Mouse (Mus musculus): ENCODE results near the gene Rapgef5. TPM values are rescaled to one million over a fixed set of nuclear protein-coding genes. Genes with fewer than 3 reads are reported as not detected.
"Not testable (repeated sequence)": the region's sequence is repeated elsewhere in the genome, so short reads cannot be mapped to it uniquely, and the experiment has no call there.

The Rapgef5 gene
- polyA plus RNA-seq, 1 experiment from 2014 or later = 6.3 TPM

- H3K4me3 ChIP-seq = no peak overlapping the region
- 66% methylated on average over 1 of the region's 1 CpGs for WGBS
- H3K27ac ChIP-seq = no peak overlapping the region
- H3K36me3 ChIP-seq = no peaks in the 10 kb centered on the region
- DNase-seq (ENCODE audit: low spot score) = no peak
- H3K27me3 ChIP-seq (ENCODE audit: low read depth, poor library complexity, severe bottlenecking) = peaks cover 5% of the 10 kb centered on the region; the same call in 1 of the 2 replicates
- H3K9me3 ChIP-seq (replicated peaks) = no peaks in the 10 kb centered on the region
- peaks cover 2% of the 10 kb centered on the region; the same call in 1 of the 2 replicates for H3K4me1 ChIP-seq
Observed at GRCm38 (mm10) chr12:117783426-117783825, 267.1 kb downstream of the Rapgef5 start.

GRCm38 (mm10) chr12:117786621-117787020 lies 270.3 kb downstream of the Rapgef5 start:
- Histone ChIP-seq H3K4me3 (no peak overlapping the region), H3K27ac (no peak overlapping the region), H3K9me3 (replicated peaks) (no peaks in the 10 kb centered on the region), H3K27me3 (ENCODE audit: low read depth, poor library complexity, severe bottlenecking) (peaks cover 5% of the 10 kb centered on the region; the same call in 1 of the 2 replicates), H3K36me3 (no peaks in the 10 kb centered on the region), H3K4me1 (peaks cover 12% of the 10 kb centered on the region)
- 46% methylated on average over 6 of the region's 6 CpGs for WGBS
- no peak for DNase-seq (ENCODE audit: low spot score)

GRCm38 (mm10) chr12:117788513-117789011 lies 272.3 kb downstream of the Rapgef5 start:
- H3K27me3 ChIP-seq (ENCODE audit: low read depth, poor library complexity, severe bottlenecking) = peaks cover 5% of the 10 kb centered on the region; the same call in 1 of the 2 replicates
- peaks cover 12% of the 10 kb centered on the region for H3K4me1 ChIP-seq
- peak overlapping the region; percentile 75 for H3K27ac ChIP-seq
- no peaks in the 10 kb centered on the region for H3K36me3 ChIP-seq
- H3K9me3 ChIP-seq (replicated peaks) = no peaks in the 10 kb centered on the region
- WGBS = 15% methylated on average over 24 of the region's 24 CpGs
- peak overlapping the region; percentile 41 for H3K4me3 ChIP-seq
- peak; percentile 58 for DNase-seq (ENCODE audit: low spot score)

GRCm38 (mm10) chr12:117789017-117789416 lies 272.7 kb downstream of the Rapgef5 start:
- peaks cover 5% of the 10 kb centered on the region; the same call in 1 of the 2 replicates for H3K27me3 ChIP-seq (ENCODE audit: low read depth, poor library complexity, severe bottlenecking)
- H3K4me3 ChIP-seq = peak overlapping the region; percentile 41; the same call in 1 of the 2 replicates
- no peaks in the 10 kb centered on the region for H3K9me3 ChIP-seq (replicated peaks)
- no peaks in the 10 kb centered on the region for H3K36me3 ChIP-seq
- 30% methylated on average over 7 of the region's 7 CpGs for WGBS
- no peak for DNase-seq (ENCODE audit: low spot score)
- peaks cover 12% of the 10 kb centered on the region for H3K4me1 ChIP-seq
- peak overlapping the region; percentile 75 for H3K27ac ChIP-seq

GRCm38 (mm10) chr12:117795303-117795702 lies 279.0 kb downstream of the Rapgef5 start:
- 90% methylated on average over 4 of the region's 4 CpGs for whole genome bisulfite sequencing
- Histone ChIP-seq H3K4me1 (no peaks in the 10 kb centered on the region), H3K9me3 (replicated peaks) (no peaks in the 10 kb centered on the region), H3K4me3 (no peak overlapping the region), H3K27me3 (ENCODE audit: low read depth, poor library complexity, severe bottlenecking) (no peaks in the 10 kb centered on the region), H3K36me3 (no peaks in the 10 kb centered on the region), H3K27ac (no peak overlapping the region)
- DNase-seq (ENCODE audit: low spot score) = no peak

GRCm38 (mm10) chr12:117803989-117804388 lies 287.7 kb downstream of the Rapgef5 start, which contains the start of gene Cdca7l:
Gene Cdca7l (plus strand): TSS chr12:117804289.
- H3K36me3 ChIP-seq; H3K9me3 ChIP-seq (replicated peaks); H3K27ac ChIP-seq; H3K27me3 ChIP-seq (ENCODE audit: low read depth, poor library complexity, severe bottlenecking); DNase-seq (ENCODE audit: low spot score); H3K4me3 ChIP-seq: not testable (repeated sequence)
- peaks cover 25% of the 10 kb centered on the region for H3K4me1 ChIP-seq
- 78% methylated on average over 1 of the region's 6 CpGs for WGBS

GRCm38 (mm10) chr12:117805576-117805975 lies 289.3 kb downstream of the Rapgef5 start:
- WGBS = 88% methylated on average over 4 of the region's 4 CpGs
- Histone ChIP-seq H3K27ac (no peak overlapping the region), H3K4me1 (peaks cover 34% of the 10 kb centered on the region), H3K9me3 (replicated peaks) (no peaks in the 10 kb centered on the region), H3K27me3 (ENCODE audit: low read depth, poor library complexity, severe bottlenecking) (peaks cover 22% of the 10 kb centered on the region), H3K36me3 (no peaks in the 10 kb centered on the region), H3K4me3 (no peak overlapping the region)
- DNase-seq (ENCODE audit: low spot score) = no peak

- Histone ChIP-seq H3K4me1 (peaks cover 34% of the 10 kb centered on the region), H3K4me3 (no peak overlapping the region), H3K9me3 (replicated peaks) (no peaks in the 10 kb centered on the region), H3K36me3 (no peaks in the 10 kb centered on the region), H3K27ac (no peak overlapping the region), H3K27me3 (ENCODE audit: low read depth, poor library complexity, severe bottlenecking) (peaks cover 23% of the 10 kb centered on the region)
- DNase-seq (ENCODE audit: low spot score) = no peak
- WGBS = 55% methylated on average over 12 of the region's 12 CpGs
Observed at GRCm38 (mm10) chr12:117806007-117806451, 289.8 kb downstream of the Rapgef5 start.

- H3K4me3 ChIP-seq = no peak overlapping the region
- WGBS = 88% methylated on average over 4 of the region's 4 CpGs
- H3K36me3 ChIP-seq = no peaks in the 10 kb centered on the region
- H3K27me3 ChIP-seq (ENCODE audit: low read depth, poor library complexity, severe bottlenecking) = peaks cover 23% of the 10 kb centered on the region
- no peaks in the 10 kb centered on the region for H3K9me3 ChIP-seq (replicated peaks)
- no peak for DNase-seq (ENCODE audit: low spot score)
- H3K27ac ChIP-seq = no peak overlapping the region
- H3K4me1 ChIP-seq = peaks cover 34% of the 10 kb centered on the region
Observed at GRCm38 (mm10) chr12:117806470-117806869, 290.2 kb downstream of the Rapgef5 start.

GRCm38 (mm10) chr12:117807637-117808036 lies 291.4 kb downstream of the Rapgef5 start:
- Histone ChIP-seq H3K36me3 (no peaks in the 10 kb centered on the region), H3K4me1 (peaks cover 34% of the 10 kb centered on the region), H3K4me3 (peak overlapping the region; percentile 36), H3K27ac (no peak overlapping the region), H3K9me3 (replicated peaks) (no peaks in the 10 kb centered on the region), H3K27me3 (ENCODE audit: low read depth, poor library complexity, severe bottlenecking) (peaks cover 23% of the 10 kb centered on the region)
- 39% methylated on average over 11 of the region's 12 CpGs for WGBS
- no peak for DNase-seq (ENCODE audit: low spot score)

GRCm38 (mm10) chr12:117808355-117809326 lies 292.4 kb downstream of the Rapgef5 start:
- H3K27me3 ChIP-seq (ENCODE audit: low read depth, poor library complexity, severe bottlenecking) = peaks cover 23% of the 10 kb centered on the region
- no peak for DNase-seq (ENCODE audit: low spot score)
- H3K36me3 ChIP-seq = no peaks in the 10 kb centered on the region
- H3K4me3 ChIP-seq = peak overlapping the region; percentile 36
- 41% methylated on average over 17 of the region's 17 CpGs for WGBS
- H3K27ac ChIP-seq = no peak overlapping the region
- peaks cover 34% of the 10 kb centered on the region for H3K4me1 ChIP-seq
- H3K9me3 ChIP-seq (replicated peaks) = no peaks in the 10 kb centered on the region

Data from limb, embryonic 10.5 days (tissue).